Mouse (Mus musculus): ENCODE data around the gene Pi4k2a.

Pi4k2a gene

GRCm38 (mm10) chr19:42137167-42137672, 47.0 kb downstream of the Pi4k2a start:
- DNase-seq: no peak

- peak; percentile 41 for DNase-seq
Observed at GRCm38 (mm10) chr19:42138517-42139285, 48.4 kb downstream of the Pi4k2a start.

DNA sequence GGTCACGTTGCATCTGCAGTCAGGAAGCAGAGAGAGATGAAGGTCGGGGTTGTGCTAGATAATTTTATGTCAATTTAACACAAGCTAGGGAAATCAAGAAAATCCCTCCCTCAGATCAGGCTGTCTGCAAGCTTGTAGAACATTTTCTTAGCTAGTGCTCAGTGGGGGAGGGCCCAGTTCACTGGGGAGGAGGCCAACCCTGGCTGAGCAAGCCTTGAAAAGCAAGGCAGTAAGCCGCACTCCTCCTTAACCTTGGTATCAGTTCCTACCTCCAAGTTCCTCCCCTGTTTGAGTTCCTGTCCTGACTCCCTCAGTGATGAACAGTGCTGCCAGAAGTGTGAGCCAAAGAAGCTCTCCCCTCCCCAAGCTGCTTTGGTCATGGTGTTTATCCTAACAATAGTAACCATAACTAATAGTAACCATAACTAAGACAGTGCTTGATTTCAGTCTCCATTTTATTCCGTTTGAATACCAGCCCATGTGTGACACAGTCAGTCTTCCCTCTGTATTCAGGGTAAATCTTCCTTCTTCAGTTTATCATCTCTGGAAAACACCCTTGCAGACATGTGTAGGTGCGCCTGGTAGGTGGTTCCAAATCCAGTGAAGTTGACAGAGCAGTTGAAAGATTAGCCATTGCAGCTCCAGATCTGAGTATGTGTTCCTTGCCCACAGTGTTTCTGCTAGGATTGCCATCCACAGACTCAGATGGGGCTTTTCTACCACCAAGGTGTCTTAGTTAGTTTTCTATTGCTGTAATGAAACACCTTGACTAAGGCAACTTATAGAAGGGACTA, 49.7 kb downstream of the Pi4k2a start:
- DNase-seq: no peak

DNA sequence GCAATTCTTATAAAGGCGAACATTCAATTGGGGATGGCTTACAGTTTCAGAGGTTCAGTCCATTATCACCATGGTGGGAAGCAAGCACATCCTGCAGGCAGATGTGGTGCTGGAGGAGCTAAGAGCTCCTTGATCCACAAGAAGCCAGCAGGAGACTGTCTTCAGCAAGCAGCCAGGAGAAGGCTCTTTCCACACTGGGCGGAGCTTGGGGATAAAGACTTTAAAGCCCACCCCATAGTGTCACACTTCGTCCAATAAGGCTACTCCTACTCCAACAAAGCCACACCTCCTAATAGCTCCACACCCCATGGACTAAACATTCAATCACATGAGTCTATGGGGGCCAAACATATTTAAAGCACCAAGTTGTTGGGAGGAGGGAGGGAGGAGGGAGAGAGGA, 51.7 kb downstream of the Pi4k2a start:
- no peak for DNase-seq

- DNase-seq: no peak
Observed at GRCm38 (mm10) chr19:42142757-42143156, 52.5 kb downstream of the Pi4k2a start.

- peak; percentile 51 for DNase-seq
Observed at GRCm38 (mm10) chr19:42144067-42144466, 53.8 kb downstream of the Pi4k2a start.

- peak; percentile 94 for DNase-seq
Observed at GRCm38 (mm10) chr19:42144541-42145167, 54.4 kb downstream of the Pi4k2a start.

GRCm38 (mm10) chr19:42145210-42145609, 54.9 kb downstream of the Pi4k2a start:
- DNase-seq: peak; percentile 59

DNA sequence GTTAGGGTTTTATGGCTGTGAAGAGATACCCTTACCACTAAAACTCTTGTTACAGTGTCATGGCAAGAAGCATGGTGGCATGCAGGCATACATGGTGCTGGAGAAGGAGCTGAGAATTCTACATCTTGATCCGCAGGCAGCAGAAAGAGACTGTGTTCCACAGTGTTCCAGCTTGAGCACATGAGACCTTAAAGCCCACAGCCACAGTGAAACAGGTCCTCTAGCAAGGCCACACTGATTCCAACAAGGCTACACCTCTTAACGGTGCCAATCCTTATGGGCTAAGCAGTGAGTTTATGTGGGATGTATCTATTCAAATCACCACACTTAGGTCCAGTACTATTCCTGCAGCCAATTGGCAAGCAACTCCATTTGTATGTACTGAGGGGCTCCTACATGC, 55.5 kb downstream of the Pi4k2a start:
- no peak for DNase-seq

GRCm38 (mm10) chr19:42146276-42147010, 56.2 kb downstream of the Pi4k2a start:
- no peak for DNase-seq

DNA sequence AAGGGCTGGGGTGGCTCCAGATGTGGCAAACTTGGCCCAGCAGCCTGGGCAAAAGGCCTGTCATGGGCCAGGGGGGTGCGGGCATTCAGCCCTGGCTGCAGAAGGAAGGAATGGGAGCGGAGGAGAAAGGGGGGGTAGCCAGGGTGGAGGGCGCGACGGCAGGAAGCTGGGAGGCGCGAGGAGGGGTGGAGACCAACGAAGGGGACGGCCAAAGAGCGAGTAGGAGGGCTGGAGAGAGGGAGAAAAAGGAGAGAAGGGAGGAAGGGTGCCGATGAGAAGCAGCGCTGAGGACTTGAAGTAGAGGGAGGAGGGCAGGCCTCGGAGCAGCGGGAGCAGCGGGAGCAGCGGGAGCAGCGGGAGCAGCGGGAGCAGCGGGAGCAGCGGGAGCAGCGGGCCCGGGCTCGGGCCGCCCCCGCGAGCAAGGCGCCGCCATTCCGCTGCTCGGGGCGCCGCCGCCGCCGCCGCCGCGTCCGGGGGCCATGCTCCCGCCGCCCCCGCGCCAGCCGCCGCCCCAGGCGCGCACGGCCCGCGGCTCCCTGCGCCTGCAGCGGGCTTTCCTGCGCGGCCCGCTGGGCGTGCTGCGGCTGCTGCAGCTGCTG, 57.0 kb downstream of the Pi4k2a start, which contains the start of gene Marveld1:
Marveld1 (plus strand) TSS at position 231 of the 599 bp plus-strand sequence.
- peak; percentile 96 for DNase-seq

DNA sequence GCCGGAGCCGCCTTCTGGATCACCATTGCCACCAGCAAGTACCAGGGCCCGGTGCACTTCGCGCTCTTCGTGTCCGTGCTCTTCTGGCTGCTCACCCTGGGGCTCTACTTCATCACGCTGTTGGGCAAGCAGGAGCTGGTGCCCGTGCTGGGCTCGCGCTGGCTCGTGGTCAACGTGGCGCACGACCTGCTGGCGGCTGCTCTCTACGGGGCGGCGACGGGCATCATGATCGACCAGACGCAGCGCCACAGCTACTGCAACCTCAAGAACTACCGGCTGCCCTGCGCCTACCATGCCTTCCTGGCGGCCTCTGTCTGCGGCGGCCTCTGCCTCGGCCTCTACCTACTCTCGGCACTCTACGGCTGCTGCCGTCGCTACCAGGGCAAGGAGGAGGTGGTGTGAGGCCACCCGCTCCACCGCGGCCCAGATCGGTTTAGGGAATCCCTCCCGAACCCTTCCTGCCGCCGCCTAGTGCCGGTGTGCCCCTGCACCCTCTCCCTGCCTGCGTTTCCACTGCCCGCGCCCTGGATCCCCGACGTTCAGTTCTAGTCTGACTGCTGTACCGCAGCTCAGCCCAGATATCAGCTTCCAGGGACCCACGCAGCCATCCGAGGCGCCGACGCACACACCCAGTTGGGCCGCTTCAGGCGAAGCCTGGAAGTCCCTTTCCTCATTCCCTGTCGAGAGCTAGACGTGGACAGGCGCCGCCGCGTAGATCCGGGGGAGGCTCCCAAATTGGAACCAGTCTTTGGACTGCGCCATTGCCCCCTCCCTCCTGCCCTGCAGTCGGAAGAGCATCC, 57.7 kb downstream of the Pi4k2a start:
- peak; percentile 89 for DNase-seq

DNA sequence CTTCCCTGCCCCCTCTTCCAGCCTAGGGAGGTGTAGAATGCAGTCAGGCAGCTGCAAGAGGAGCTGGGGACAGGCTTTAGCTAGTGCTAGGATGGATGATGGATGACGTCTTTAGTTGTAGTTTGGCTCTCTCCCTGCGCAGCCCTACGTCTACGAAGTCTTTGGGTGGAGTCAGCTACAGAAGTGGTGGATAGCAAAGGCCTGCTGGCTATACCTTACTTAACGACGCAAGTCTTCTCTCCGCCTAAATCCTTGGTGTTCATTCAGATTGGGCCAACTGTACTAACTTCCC, 58.2 kb downstream of the Pi4k2a start:
- no peak for DNase-seq

GRCm38 (mm10) chr19:42151990-42152389, 61.7 kb downstream of the Pi4k2a start:
- DNase-seq: peak; percentile 93

GRCm38 (mm10) chr19:42157493-42158237, 67.4 kb downstream of the Pi4k2a start:
- DNase-seq: no peak

- DNase-seq: no peak
Observed at GRCm38 (mm10) chr19:42158246-42159017, 68.2 kb downstream of the Pi4k2a start.

GRCm38 (mm10) chr19:42163764-42164163, 73.5 kb downstream of the Pi4k2a start, which contains the start of gene Zfyve27:
Gene Zfyve27, plus strand, starts transcription at chr19:42163951.
- no peak for DNase-seq

DNA sequence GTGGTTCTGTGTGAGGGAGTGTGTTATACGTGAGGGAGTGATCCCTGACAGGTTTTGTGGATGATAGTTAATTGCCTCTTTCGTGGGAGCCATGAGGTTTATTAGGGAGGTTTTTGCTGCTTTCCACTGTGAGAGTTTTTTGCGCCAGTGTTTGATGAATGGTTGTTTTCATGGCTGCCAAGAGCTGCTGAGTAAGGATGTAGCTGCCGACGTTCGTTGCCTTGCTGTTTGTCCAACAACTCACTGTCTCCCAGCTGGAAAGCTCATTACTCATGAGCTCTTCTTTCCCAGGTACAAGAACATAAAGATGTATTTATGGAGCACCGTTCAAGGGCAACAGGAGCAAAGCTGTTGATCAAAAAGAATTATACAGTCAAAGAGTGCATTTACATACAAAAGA, 73.9 kb downstream of the Pi4k2a start:
- no peak for DNase-seq

GRCm38 (mm10) chr19:42166130-42166529, 75.9 kb downstream of the Pi4k2a start:
- peak; percentile 93 for DNase-seq

DNA sequence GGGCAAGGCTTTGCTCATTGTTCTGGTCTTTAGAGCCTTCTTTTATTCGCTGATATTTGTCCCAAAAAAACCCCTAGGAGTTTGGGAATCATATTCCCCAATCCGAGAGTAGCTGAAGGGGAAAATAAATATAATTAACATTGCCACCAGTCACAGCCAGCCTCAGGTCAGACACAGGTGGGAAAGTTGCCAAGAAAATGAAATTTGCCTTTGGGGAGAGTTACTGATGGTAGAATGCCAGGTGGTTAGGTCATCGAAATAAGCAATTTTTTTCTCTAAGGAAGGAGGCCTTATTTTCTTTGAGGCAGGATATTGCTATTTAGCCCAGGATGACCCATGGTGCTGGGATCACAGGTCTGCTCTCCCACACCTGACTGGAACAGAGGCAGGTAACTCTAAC, 76.5 kb downstream of the Pi4k2a start:
- DNase-seq: no peak

All from lung, postnatal 10 days (tissue).